Mouse (Mus musculus) testis, adult 2 months (tissue): Measurements from ENCODE around the gene Cacna1i. TPM values are rescaled to one million over a fixed set of nuclear protein-coding genes. Genes with fewer than 3 reads are reported as not detected.

Experiments
- H3K27ac ChIP-seq: fragments of 200-500 bp; 2 replicates; pipeline ENCODE4 v1.5.1; 2012; ENCODE audit warnings: low read depth, low read length; ENCODE audit not compliant: control insufficient read depth, insufficient read depth
- H3K27me3 ChIP-seq: fragments of 200-500 bp; 2 replicates; pipeline ENCODE4 v1.6.1; 2012; ENCODE audit warnings: mild to moderate bottlenecking, low read length, moderate library complexity; ENCODE audit not compliant: control insufficient read depth, insufficient read depth
- H3K36me3 ChIP-seq: fragments of 200-500 bp; 2 replicates; pipeline ENCODE4 v1.6.1; 2012; ENCODE audit warnings: mild to moderate bottlenecking, low read length; ENCODE audit not compliant: control insufficient read depth, insufficient read depth
- H3K4me1 ChIP-seq: fragments of 200-500 bp; 2 replicates; pipeline ENCODE4 v1.6.1; 2012; ENCODE audit warnings: low read length; ENCODE audit not compliant: control insufficient read depth, insufficient read depth
- H3K4me3 ChIP-seq: fragments of 200-500 bp; 2 replicates; pipeline ENCODE4 v1.5.1; 2012; ENCODE audit warnings: low read depth, mild to moderate bottlenecking, low read length, moderate library complexity, mixed read lengths; ENCODE audit not compliant: control insufficient read depth
- CTCF ChIP-seq: fragments of 200-500 bp; IDR thresholded peaks from 2 replicates; pipeline ENCODE4 v1.5.1; 2012; ENCODE audit warnings: low read depth, mild to moderate bottlenecking, inconsistent platforms, low read length, moderate library complexity; ENCODE audit not compliant: control insufficient read depth, insufficient read depth, insufficient replicate concordance
- POLR2A ChIP-seq: fragments of 200-500 bp; IDR thresholded peaks from 2 replicates; pipeline ENCODE4 v1.6.1; 2012; ENCODE audit warnings: low read depth, mild to moderate bottlenecking, inconsistent platforms, low read length, moderate library complexity; ENCODE audit not compliant: control insufficient read depth
- polyA plus RNA-seq: library from polyadenylated mRNA; depleted of rRNA; stranded (reverse); fragments of >200 nt; gene quantifications from 2 replicates; pipeline ENCODE4 v1.2.3, GENCODE M21; 2012; rRNA removed

Gene Cacna1i
- 1.1 and 1.2 TPM in 2 replicates for polyA plus RNA-seq

DNA sequence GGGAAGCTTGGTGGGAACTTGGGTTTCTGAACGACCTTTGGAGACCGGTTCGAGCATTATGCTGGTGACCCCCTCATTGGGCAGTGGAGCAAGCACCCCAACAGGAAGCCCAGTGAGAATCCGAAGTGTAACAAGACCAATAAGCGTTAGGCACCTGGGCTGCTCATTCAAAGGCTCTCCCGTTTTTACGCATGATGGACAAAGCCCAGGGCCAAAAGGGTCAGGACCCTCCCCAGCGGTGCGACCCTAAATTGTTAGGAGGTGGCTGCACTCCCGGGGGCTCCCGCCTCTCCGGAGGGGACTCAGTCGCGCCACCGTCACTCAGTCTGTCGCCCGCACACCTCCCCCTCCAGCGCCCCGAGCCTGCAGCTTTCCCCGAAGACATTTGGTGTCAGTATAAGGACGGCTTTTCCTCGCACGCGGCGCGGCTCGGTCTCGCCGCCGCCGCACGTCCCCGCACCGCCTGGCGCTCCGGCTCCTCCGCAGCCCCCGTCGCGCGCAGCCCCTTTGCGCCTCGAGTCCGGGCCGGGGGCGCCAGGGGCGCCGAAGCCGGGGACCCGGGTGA lies at the start of gene Cacna1i:
Cacna1i (plus strand) TSS at position 388 of the 565 bp plus-strand sequence.
- H3K36me3 ChIP-seq = no peaks in the 10 kb centered on the region
- 0 out of 2 replicates have a peak, but pooled peaks cover 6% of the 10 kb centered on the region for H3K27me3 ChIP-seq
- H3K27ac ChIP-seq = no peak within 1 kb of the TSS
- peak within 1 kb of the TSS; percentile 29 for H3K4me3 ChIP-seq
- H3K4me1 ChIP-seq = peaks cover 16% of the 10 kb centered on the region
- TF ChIP-seq CTCF = no peak

DNA sequence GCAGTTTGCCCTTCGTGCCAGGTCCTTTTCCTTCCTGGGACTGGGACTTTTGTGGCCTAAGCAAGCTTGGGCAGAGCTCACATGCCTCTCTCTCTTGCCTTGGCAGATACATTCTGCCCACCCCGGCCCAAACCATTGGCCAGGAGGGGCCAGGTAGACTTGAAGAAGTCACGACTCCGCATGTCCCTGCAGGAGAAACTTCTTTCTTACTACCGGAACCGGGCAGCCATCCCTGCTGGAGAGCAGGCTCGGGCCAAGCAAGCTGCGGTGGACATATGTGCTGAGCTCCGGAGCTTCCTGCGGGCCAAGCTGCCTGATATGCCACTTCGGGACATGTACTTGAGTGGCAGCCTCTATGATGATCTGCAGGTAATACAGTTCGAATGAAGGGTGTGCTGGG lies 38.9 kb upstream of the Cacna1i start:
- Histone ChIP-seq H3K4me3 (no peak overlapping the region), H3K4me1 (no peaks in the 10 kb centered on the region), H3K27me3 (no peaks in the 10 kb centered on the region), H3K27ac (no peak overlapping the region), H3K36me3 (peaks cover 7% of the 10 kb centered on the region)
- TF ChIP-seq CTCF (no peak), POLR2A (no peak)

DNA sequence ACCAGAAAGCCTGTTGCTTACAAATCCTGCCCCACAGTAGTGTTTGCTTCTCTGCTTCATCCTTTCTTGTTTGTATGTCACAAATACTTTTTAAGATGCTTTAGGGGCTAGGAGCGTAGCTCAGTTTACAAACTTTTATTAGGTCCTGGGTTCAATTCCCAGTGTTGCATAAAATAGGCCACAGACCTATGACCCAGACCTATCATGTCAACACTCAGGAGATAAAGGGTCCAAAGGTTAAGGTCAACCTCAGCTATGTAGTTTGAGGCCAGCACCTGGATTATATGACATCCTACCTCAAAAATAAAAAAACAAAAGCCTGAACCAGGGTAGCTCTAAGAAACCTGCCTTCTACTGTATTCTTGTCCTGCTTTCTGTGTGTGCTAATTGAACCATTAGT lies 38.4 kb upstream of the Cacna1i start:
- Histone ChIP-seq H3K27ac (no peak overlapping the region), H3K36me3 (peaks cover 7% of the 10 kb centered on the region), H3K27me3 (no peaks in the 10 kb centered on the region), H3K4me3 (no peak overlapping the region), H3K4me1 (no peaks in the 10 kb centered on the region)
- TF ChIP-seq POLR2A (no peak), CTCF (no peak)

DNA sequence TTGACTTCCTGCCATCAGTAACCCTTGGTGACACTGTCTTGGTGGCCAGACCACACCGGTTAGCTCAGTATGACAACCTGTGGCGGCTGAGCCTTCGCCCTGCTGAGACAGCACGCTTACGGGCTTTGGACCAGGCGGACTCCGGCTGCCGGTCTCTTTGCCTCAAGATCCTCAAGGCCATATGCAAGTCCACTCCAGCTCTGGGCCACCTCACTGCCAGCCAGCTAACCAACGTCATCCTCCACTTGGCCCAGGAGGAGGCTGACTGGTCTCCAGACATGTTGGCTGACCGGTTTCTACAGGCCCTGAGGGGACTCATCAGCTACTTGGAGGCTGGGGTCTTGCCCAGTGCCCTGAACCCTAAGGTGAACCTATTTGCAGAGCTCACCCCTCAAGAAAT lies 37.4 kb upstream of the Cacna1i start:
- peaks cover 7% of the 10 kb centered on the region for H3K36me3 ChIP-seq

DNA sequence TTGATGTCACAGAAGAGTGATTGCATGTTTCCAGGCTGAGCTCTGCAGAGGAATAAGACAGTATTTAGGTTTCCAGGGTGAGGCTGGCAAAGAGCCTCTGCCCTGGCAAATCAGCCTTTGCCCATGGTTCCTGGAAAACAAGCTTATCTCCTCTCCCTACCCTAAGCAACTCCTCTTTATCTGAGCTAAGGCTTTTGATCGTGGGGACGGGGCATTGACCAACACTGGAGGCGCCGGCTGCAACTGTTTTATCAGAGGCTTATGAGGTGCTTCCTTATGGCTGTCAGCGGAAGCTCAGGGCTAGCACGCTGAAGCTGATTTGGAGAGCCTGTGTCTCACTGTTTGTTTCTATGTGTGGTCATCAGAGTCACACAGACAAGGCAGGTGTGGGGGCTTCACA lies 36.5 kb upstream of the Cacna1i start:
- Histone ChIP-seq H3K36me3 (peaks cover 7% of the 10 kb centered on the region), H3K4me1 (peaks cover 6% of the 10 kb centered on the region), H3K27me3 (no peaks in the 10 kb centered on the region), H3K27ac (no peak overlapping the region), H3K4me3 (no peak overlapping the region)
- no peak for TF ChIP-seq CTCF
- TF ChIP-seq POLR2A = no peak

More for the DNA sequence above, 37.4 kb upstream of the Cacna1i start:
- Histone ChIP-seq H3K27ac (no peak overlapping the region), H3K4me3 (no peak overlapping the region), H3K4me1 (peaks cover 6% of the 10 kb centered on the region), H3K27me3 (no peaks in the 10 kb centered on the region)
- TF ChIP-seq CTCF = no peak
- TF ChIP-seq POLR2A = no peak

DNA sequence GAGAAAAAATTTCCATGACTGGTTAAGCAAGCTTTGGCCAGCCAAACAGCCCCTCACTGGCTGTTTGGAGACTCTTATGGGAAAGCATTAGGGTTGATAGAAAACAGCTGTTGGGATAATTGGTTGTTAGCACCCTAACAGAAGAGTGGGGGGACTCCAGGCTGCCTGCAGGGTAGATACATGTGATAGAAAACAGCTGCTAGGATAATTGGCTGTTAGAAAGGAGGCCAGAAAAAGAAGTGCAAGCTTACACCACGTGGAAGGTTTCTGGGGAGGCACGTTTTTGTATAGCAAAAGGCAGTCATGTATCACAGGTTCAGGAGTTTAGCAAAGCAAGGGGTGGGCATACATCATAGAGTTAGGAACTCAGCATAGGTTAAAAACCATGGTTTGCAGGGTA lies 33.5 kb upstream of the Cacna1i start:
- H3K4me1 ChIP-seq = peaks cover 8% of the 10 kb centered on the region
- H3K36me3 ChIP-seq = peaks cover 5% of the 10 kb centered on the region
- H3K4me3 ChIP-seq = no peak overlapping the region
- H3K27ac ChIP-seq = no peak overlapping the region
- TF ChIP-seq POLR2A (no peak), CTCF (no peak)
- H3K27me3 ChIP-seq = no peaks in the 10 kb centered on the region

DNA sequence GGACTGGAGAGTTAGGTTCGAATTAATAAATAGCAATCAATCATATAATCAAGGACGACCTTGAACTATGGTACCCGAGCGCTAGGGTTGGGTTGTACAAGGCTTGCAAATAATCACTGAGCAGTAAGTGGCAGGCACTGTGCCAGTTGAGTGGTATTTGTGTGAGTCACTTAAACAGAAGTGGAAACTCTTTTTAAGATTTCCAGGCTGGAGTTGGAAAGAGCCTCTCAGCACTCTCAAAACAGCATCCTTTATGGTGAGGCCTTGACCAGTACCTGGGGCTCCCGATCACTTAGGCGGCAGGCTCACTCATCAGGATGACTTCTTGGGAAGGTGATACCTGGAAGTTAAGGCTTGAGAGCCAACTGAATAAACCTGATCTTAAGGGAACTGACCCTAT lies 32.8 kb upstream of the Cacna1i start:
- TF ChIP-seq CTCF (no peak), POLR2A (no peak)
- Histone ChIP-seq H3K27me3 (no peaks in the 10 kb centered on the region), H3K27ac (peak overlapping the region; percentile 97), H3K4me3 (peak overlapping the region; percentile 87), H3K4me1 (peaks cover 8% of the 10 kb centered on the region), H3K36me3 (peaks cover 5% of the 10 kb centered on the region)
